Mouse (Mus musculus) ES-E14 (cell line): ENCODE results near the gene Ldb2.

Source experiments
- CHD2 ChIP-seq: IDR thresholded peaks from 2 replicates; pipeline ENCODE4 v1.6.1; 2014; ENCODE audit warnings: mild to moderate bottlenecking, low read depth, low read length, inconsistent platforms
- HCFC1 ChIP-seq: IDR thresholded peaks from 2 replicates; pipeline ENCODE4 v1.6.1; 2012; ENCODE audit warnings: low read length, inconsistent platforms, borderline replicate concordance; ENCODE audit not compliant: insufficient read depth
- MAFK ChIP-seq: IDR thresholded peaks from 2 replicates; pipeline ENCODE4 v1.6.1; 2014; ENCODE audit warnings: mild to moderate bottlenecking, low read depth, low read length, inconsistent platforms; ENCODE audit not compliant: insufficient read depth

DNA sequence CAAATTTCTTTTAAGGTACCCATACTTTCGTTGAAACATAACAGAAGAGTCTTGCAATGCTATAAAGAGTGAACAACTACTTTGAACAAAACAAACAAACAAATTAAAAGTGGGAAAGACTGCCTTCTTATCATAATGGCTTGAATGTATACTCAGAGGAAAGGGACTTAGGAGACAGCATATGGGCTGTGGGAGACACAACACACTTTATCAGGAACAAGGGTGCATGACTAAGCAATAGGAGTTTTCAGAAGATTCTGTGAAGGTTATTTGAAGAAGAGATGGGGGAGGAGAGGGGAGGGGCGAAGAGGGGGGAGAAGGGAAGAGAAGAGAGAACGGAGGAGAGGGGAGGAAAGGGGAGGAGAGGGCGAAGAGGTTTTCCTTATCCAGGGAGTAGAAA lies 334.2 kb downstream of the Ldb2 start:
- TF ChIP-seq HCFC1: no peak
- no peak for TF ChIP-seq MAFK
- TF ChIP-seq CHD2: no peak
